Mouse (Mus musculus) Patski (cell line): ENCODE measurements around the gene Lce3a. TPM values are rescaled to one million over a fixed set of nuclear protein-coding genes. Genes with fewer than 3 reads are reported as not detected.
A peak's percentile ranks its signal among the peaks of the same experiment; 100 is the strongest.

Experiments
- ATAC-seq: fragments of 100-300 bp; one replicate; pipeline ENCODE4 v1.8.0; 2021
- CTCF ChIA-PET: fragments of 350-600 bp; sonication (Branson Sonifier 250); formaldehyde crosslinking; loops from one replicate; lab custom pipeline; 2022; ENCODE audit warnings: inconsistent platforms; lab: Charles Lee
- POLR2A ChIA-PET: fragments of 350-600 bp; sonication (Branson Sonifier 250); formaldehyde crosslinking; loops from one replicate; lab custom pipeline; 2022; ENCODE audit warnings: antibody characterized with exemption, inconsistent platforms; lab: Charles Lee
- DNase-seq: peaks from one replicate; pipeline ENCODE4 v3.0.0-alpha.2; 2011; ENCODE audit warnings: low read depth, low spot score
- H3K27me3 ChIP-seq: fragments of 371-371 bp; one replicate; pipeline ENCODE4 v1.5.1; 2021
- CTCF ChIP-seq: fragments of 100-300 bp; IDR thresholded peaks from one replicate; pipeline ENCODE4 v1.5.1; 2021
- in situ Hi-C: fragments of 300-500 bp; cut with MboI; formaldehyde crosslinking; loops from 3 replicates; pipeline ENCODE4 v1.11.1; 2018; ENCODE audit warnings: low pct_unique_long_range_greater_than_20kb, mixed read lengths
- polyA plus RNA-seq: library from polyadenylated mRNA; unstranded; gene quantifications from one replicate; pipeline ENCODE4 v1.2.3, GENCODE M21; 2021

Lce3a gene
- polyA plus RNA-seq: 0.54 TPM

DNA sequence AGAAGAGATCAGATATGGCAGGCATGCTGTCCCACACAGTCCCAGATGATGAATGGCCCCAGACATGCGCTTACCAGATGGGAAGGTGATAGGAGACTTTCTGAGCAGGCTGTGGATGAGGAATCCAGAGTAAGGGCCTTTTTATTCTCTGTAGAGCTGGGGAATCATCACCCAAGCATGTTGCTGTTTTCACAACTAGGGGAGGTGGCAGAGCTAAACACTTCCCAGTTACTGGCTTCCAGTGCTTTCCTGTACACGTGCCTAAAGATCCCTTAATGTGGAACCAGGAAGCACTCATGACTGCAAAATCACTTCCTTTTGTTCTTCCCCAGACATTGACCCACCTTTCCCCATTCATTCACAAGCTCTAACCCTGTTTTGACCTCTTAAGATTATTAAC is at the start of gene Lce3a:
Lce3a (minus strand) TSS at position 101 of the 400 bp plus-strand sequence.
- POLR2A ChIA-PET: no interaction called here
- CTCF ChIA-PET: interaction anchor here (9.3 kb wide), 1 partner anchor 104 kb away, joined by 80 read pairs; no protein-coding TSS in a partner anchor
- in situ Hi-C loops: loop anchor here (5.0 kb wide), 1 partner anchor 71 kb away; no protein-coding TSS in a partner anchor

DNA sequence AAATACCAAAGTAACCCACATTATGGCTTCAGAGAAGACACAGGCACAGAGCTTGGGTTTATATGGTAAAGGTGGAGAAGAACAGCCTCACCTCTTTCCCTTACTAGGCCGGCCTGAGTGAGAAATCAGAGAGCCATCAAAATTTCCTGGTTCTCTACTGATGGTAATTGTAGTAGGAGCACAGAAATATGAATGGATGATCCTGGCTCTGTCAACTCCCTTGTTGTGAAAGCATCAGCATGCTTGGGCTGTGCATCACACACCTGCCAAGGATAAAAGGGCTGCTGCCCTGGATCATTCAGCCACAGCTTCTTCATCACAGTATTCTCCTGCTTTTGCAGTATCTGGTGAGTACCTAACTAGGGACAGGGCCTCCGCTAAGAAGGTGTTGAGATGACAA is 40.7 kb upstream of the Lce3a start, which contains the start of gene Lce3e:
Lce3e (plus strand) TSS at position 301 of the 400 bp plus-strand sequence.
- DNase-seq (no peak), ATAC-seq (no peak)
- in situ Hi-C loops: no loop called here
- peaks cover 21% of the 10 kb centered on the region for H3K27me3 ChIP-seq
- ChIA-PET CTCF (interaction anchor here (1.2 to 3.1 kb wide), 2 partner anchors 17 to 64 kb away, joined by 3 to 9 read pairs; no protein-coding TSS in a partner anchor), POLR2A (no interaction called here)
- TF ChIP-seq CTCF: no peak

More for the DNA sequence above, at the start of gene Lce3a:
- DNase-seq: no peak
- peaks cover 18% of the 10 kb centered on the region for H3K27me3 ChIP-seq
- no peak for TF ChIP-seq CTCF
- no peak for ATAC-seq

DNA sequence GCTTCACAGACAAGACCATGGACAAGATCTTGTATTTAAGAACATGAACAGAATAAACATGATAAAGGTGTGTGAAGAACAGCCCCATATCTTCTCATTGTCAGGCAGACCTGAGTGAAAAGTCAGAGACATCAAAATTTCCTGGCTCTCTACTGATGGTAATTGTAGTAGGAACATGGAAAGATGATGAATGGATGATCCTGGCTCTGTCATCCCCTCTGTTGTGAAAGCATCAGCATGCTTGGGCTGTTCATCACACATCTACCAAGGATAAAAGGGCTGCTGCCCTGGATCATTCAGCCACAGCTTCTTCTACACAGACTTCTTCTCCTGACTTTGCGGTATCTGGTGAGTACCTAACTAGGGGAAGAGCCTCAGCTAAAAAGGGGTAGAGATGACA is 31.1 kb upstream of the Lce3a start, which contains the start of gene Lce3d:
Lce3d (plus strand) TSS at position 301 of the 400 bp plus-strand sequence.
- DNase-seq (no peak), ATAC-seq (no peak)
- POLR2A ChIA-PET: no interaction called here
- CTCF ChIA-PET: no interaction called here
- H3K27me3 ChIP-seq: peaks cover 29% of the 10 kb centered on the region
- in situ Hi-C loops: no loop called here
- no peak for TF ChIP-seq CTCF

DNA sequence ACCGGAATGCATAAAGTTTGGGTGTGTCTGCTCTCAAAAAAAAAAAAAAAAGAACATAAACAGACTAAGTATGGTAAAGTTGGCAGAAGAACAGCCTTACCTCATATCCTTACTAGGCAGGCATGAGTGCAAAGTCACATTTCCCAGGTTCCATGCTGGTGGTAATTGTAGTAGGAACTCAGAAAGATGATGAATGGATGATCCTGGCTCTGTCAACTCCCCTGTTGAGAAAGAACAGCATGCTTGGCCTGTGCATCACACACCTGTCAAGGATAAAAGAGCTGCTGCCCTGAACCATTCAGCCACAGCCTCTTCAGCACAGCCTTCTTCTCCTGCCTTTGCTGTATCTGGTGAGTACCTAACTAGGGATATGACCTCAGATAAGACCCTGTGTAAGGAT is 18.2 kb upstream of the Lce3a start, which contains the start of gene Lce3c:
Lce3c (plus strand) TSS at position 301 of the 400 bp plus-strand sequence.
- ChIA-PET POLR2A (interaction anchor here (0.7 kb wide), 1 partner anchor 74 kb away, joined by 4 read pairs; the partner anchor contains the start of gene 2310050C09Rik), CTCF (interaction anchor here (1.0 to 1.9 kb wide), 3 partner anchors 19 to 87 kb away, joined by 3 to 5 read pairs (median 4); no protein-coding TSS in a partner anchor)
- ATAC-seq (peak; percentile 44), DNase-seq (no peak)
- H3K27me3 ChIP-seq: peaks cover 11% of the 10 kb centered on the region
- in situ Hi-C loops: no loop called here
- no peak for TF ChIP-seq CTCF

DNA sequence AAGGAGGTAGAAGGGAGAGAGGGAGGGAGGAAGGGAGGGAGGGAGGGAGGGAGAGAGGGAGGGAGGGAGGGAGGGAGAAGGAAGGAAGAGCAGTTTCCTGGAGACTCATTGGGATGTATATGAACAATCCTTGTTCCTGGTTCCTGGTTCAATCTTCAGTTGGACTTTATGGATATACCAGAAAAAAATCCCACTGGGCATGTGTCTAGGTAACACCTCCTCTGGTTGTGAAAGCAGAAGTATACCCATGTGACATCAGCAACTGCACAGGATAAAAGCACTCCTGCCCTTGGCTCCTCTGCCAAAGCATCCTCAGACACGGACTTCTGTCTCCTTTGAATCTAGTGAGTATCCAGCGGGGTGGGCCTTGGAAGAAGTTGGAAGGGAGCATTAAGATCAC is 6.6 kb upstream of the Lce3a start, which contains the start of gene Lce3b:
Lce3b (plus strand) TSS at position 301 of the 400 bp plus-strand sequence.
- ChIA-PET POLR2A (no interaction called here), CTCF (interaction anchor here (1.8 kb wide), 1 partner anchor 25 kb away, joined by 6 read pairs; no protein-coding TSS in a partner anchor)
- peaks cover 10% of the 10 kb centered on the region for H3K27me3 ChIP-seq
- in situ Hi-C loops: no loop called here
- DNase-seq: no peak
- no peak for TF ChIP-seq CTCF
- no peak for ATAC-seq

DNA sequence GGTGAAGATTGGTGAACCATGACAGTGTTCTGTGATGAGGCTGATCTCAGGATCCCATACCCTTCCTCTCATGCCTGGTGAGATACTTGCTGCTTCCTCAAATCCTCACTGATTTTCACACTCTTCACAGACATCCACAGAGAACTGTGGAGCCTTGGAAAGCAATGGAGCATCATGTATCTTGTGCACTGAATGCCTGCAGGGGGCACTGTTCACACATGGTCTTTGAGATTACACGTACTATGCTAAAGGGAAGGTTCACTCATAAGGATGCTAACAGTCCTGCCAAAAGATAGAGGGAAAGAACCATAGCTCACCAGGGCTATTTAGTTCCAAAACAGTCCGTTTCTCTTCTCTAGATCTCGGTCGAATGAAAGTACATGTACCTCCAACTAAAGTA is 5.7 kb downstream of the Lce3a start:
- ChIA-PET POLR2A (no interaction called here), CTCF (interaction anchor here (0.6 to 9.3 kb wide), 7 partner anchors 13 to 109 kb away, joined by 3 to 80 read pairs (median 7); no protein-coding TSS in a partner anchor)
- peak; percentile 92 for ATAC-seq
- H3K27me3 ChIP-seq: peaks cover 33% of the 10 kb centered on the region
- TF ChIP-seq CTCF: peak; percentile 84
- DNase-seq: no peak
- in situ Hi-C loops: no loop called here

DNA sequence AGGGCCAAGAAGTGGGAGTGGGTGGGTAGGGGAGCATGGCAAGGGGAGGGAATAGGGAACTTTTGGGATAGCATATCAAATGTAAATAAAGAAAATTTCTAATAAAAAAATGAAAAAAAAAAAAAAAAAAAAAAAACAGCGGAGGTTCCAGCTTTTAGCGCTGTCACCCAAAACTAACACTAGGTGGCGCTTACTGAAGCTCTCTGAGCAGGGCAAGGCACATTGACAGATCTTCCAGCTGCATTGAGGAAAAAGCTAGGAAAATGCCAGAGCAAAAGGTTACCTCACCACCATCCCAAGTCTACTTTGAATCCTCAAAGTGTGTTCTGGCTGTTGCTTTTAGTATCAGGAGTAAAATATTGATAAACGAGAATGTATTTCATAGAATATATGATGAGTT is 18.5 kb downstream of the Lce3a start:
- POLR2A ChIA-PET: no interaction called here
- peak; percentile 89 for TF ChIP-seq CTCF
- peaks cover 36% of the 10 kb centered on the region for H3K27me3 ChIP-seq
- ATAC-seq (peak; percentile 48), DNase-seq (no peak)
- CTCF ChIA-PET: interaction anchor here (0.6 to 9.3 kb wide), 17 partner anchors 9 to 132 kb away, joined by 3 to 123 read pairs (median 4); partner anchors contain the start of gene Lce3c
- in situ Hi-C loops: no loop called here

DNA sequence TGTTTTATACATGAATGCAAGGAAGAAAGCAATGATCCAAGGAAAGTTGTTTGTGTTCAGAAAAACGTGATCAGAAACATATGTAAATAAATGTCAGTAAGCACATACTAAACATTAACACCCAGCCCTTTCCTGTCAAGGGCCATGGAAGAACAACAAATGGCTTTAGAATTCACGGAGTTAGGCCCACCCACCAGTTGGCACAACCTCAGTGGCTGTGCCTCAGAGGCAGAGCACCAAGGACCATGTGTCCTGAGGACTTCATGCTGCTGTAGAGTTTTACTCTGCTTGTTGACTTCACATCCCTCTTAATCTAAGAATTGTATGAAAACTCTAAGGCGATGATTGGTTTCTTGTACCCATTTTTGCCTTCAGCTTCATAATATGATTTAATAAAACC is 20.8 kb downstream of the Lce3a start:
- POLR2A ChIA-PET: interaction anchor here (0.7 kb wide), 1 partner anchor 11 kb away, joined by 3 read pairs; no protein-coding TSS in a partner anchor
- CTCF ChIA-PET: interaction anchor here (1.8 to 9.3 kb wide), 3 partner anchors 15 to 755 kb away, joined by 5 to 123 read pairs (median 20); no protein-coding TSS in a partner anchor
- in situ Hi-C loops: no loop called here
- TF ChIP-seq CTCF: no peak
- peaks cover 35% of the 10 kb centered on the region for H3K27me3 ChIP-seq
- no peak for ATAC-seq
- no peak for DNase-seq

DNA sequence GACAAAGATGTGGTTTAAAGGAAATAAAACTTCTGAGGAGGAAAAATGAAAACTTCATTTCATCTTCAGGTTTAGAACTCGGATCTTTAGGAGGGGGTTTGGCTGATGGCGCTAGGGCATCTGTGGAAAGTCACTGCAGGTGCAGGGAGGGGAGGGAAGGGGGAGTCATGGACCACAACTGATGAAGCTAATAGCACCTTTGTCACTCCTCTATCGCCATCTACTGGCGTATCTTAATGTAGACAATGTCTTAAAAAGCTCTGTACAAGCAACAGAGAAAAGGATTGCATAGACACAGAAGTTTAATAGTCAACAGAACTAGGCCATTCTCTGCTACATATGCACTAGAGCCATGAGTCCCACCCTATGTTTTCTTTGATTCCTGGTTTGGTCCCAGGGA is 22.4 kb downstream of the Lce3a start:
- peaks cover 35% of the 10 kb centered on the region for H3K27me3 ChIP-seq
- TF ChIP-seq CTCF: peak; percentile 45
- POLR2A ChIA-PET: no interaction called here
- in situ Hi-C loops: no loop called here
- no peak for ATAC-seq
- CTCF ChIA-PET: interaction anchor here (0.9 to 9.3 kb wide), 9 partner anchors 11 to 754 kb away, joined by 3 to 123 read pairs (median 4); no protein-coding TSS in a partner anchor
- DNase-seq: no peak

DNA sequence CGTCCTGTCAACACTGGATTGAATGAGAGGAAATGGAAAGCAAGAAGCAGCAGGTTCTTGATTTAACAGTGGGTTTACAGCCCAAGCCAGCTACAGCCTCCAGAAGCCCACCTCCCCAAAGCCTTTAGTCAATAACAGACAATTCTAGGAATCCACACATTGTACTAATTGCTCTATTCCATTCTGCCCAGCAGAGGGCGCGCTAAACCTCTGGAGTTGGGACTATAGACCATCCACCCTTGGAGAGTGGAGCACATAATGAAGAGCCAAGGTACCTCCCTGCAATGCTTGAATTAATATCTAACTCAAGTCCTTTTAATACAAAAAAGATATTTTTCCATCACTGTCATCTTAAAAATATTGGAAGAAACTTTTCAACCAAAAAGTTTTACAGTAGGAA is 23.0 kb downstream of the Lce3a start:
- CTCF ChIA-PET: interaction anchor here (1.1 to 9.3 kb wide), 6 partner anchors 10 to 753 kb away, joined by 3 to 123 read pairs (median 5); partner anchors contain the start of gene Crct1
- ATAC-seq (peak; percentile 63), DNase-seq (no peak)

DNA sequence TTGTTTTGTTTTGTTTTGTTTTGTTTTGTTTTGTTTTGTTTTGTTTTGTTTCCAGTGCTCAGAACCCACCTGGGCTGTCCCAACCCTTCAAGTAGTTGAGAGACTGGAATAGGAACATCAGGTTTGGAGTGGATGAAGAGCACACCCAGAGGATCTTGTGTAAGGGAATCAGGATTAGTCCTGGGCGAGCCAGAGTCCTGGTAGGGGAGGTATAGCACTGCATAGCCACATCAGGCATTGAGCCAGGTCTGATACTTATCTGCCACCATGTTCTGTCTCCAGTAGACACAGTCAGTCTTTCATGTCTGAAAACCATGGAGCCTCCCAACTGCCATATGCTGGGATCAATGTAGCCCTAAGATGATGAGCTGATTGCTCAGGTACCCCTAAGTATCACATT is 31.5 kb downstream of the Lce3a start:
- H3K27me3 ChIP-seq: peaks cover 22% of the 10 kb centered on the region
- ATAC-seq (no peak), DNase-seq (no peak)
- in situ Hi-C loops: no loop called here
- TF ChIP-seq CTCF: no peak
- ChIA-PET POLR2A (no interaction called here), CTCF (interaction anchor here (2.6 kb wide), 1 partner anchor 12 kb away, joined by 13 read pairs; no protein-coding TSS in a partner anchor)

More for the DNA sequence above, 23.0 kb downstream of the Lce3a start:
- POLR2A ChIA-PET: no interaction called here
- TF ChIP-seq CTCF: peak; percentile 86
- peaks cover 38% of the 10 kb centered on the region for H3K27me3 ChIP-seq
- in situ Hi-C loops: no loop called here
